Mouse (Mus musculus) limb, embryonic 12.5 days (tissue): ENCODE measurements at regions not wholly inside any gene's neighbourhood (a gene's known extent, or its start where the extent isn't known, plus 50 kb on each side); places are given as distances from the start of the nearest gene placed in this dataset.

Source experiments
- ATAC-seq: fragments of 200-750 bp; cut with Nextera tagmentation; 2 replicates; pipeline ENCODE4 v1.8.0; 2017; ENCODE audit warnings: low read depth, moderate TSS enrichment; ENCODE audit not compliant: insufficient number of reproducible peaks, insufficient read depth, low FRiP score, low TSS enrichment
- H3K27ac ChIP-seq: fragments of 300-500 bp; sonication (generic); 2 replicates; pipeline ENCODE4 v1.5.1; 2016; ENCODE audit warnings: mild to moderate bottlenecking, moderate library complexity
- H3K27me3 ChIP-seq: fragments of 300-500 bp; sonication (generic); 2 replicates; pipeline ENCODE4 v1.6.1; 2016; ENCODE audit warnings: mild to moderate bottlenecking, moderate library complexity
- H3K36me3 ChIP-seq: fragments of 300-500 bp; sonication (generic); 2 replicates; pipeline ENCODE4 v1.6.1; 2016; ENCODE audit warnings: mild to moderate bottlenecking, moderate library complexity
- H3K4me1 ChIP-seq: fragments of 300-500 bp; sonication (generic); replicated peaks from 2 replicates; pipeline ENCODE4 v1.6.1; 2016
- H3K4me2 ChIP-seq: fragments of 300-500 bp; sonication (generic); 2 replicates; pipeline ENCODE4 v1.6.1; 2016; ENCODE audit warnings: mild to moderate bottlenecking, moderate library complexity
- H3K4me3 ChIP-seq: fragments of 300-500 bp; sonication (generic); replicated peaks from 2 replicates; pipeline ENCODE4 v1.5.1; 2016; ENCODE audit warnings: mild to moderate bottlenecking
- H3K9ac ChIP-seq: fragments of 300-500 bp; sonication (generic); replicated peaks from 2 replicates; pipeline ENCODE4 v1.6.1; 2016; ENCODE audit warnings: mild to moderate bottlenecking, moderate library complexity
- H3K9me3 ChIP-seq: fragments of 300-500 bp; sonication (generic); 2 replicates; pipeline ENCODE4 v1.6.1; 2016; ENCODE audit warnings: mild to moderate bottlenecking, moderate library complexity
- WGBS: fragments of 180-500 bp; shearing (Covaris S2); methylation state at CpG from one replicate; pipeline ENCODE4 v1.1.7; 2016; 5-methylcytosine and 5-hydroxymethylcytosine counted together

- H3K36me3 ChIP-seq: no peaks in the 10 kb centered on the region
- no peak overlapping the region for H3K27ac ChIP-seq
- ATAC-seq: peak; percentile 31; the same call in 1 of the 2 replicates
Observed at GRCm38 (mm10) chr1:111699030-111699732, 165.5 kb downstream of the Dsel start.

DNA sequence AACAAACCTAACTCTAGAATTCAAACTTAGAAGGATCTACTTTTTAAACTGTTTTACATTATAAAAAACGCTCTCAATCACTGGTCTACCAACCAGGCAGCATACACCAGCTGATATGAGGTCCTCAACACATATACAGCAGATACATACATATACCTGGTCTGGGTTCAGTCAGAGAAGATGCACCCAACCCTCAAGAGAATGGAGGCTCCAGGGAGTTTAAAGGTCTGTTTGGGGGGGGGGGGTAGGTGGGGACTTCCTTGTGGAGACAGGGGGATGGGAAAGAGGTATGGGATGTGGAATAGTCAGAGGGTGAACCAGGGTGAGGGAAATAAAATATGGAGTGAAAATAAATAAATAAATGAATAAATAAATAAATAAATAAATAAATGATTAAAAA is 203.8 kb downstream of the Dsel start:
- H3K4me1 ChIP-seq: no peaks in the 10 kb centered on the region
- H3K36me3 ChIP-seq: no peaks in the 10 kb centered on the region
- H3K9ac ChIP-seq: no peak overlapping the region
- no peaks in the 10 kb centered on the region for H3K9me3 ChIP-seq
- H3K27me3 ChIP-seq: no peaks in the 10 kb centered on the region
- no peak for ATAC-seq
- no peak overlapping the region for H3K27ac ChIP-seq
- WGBS: 76% methylated on average over 1 of the region's 1 CpGs
- no peak overlapping the region for H3K4me3 ChIP-seq
- no peak overlapping the region for H3K4me2 ChIP-seq

More at GRCm38 (mm10) chr1:111699030-111699732, 165.5 kb downstream of the Dsel start:
- H3K4me3 ChIP-seq: no peak overlapping the region
- H3K27me3 ChIP-seq: no peaks in the 10 kb centered on the region
- no peaks in the 10 kb centered on the region; the same call in 1 of the 2 replicates for H3K9me3 ChIP-seq
- H3K4me1 ChIP-seq: 0 out of 2 replicates have a peak, but pooled peaks cover 7% of the 10 kb centered on the region
- H3K9ac ChIP-seq: no peak overlapping the region
- no peak overlapping the region for H3K4me2 ChIP-seq

DNA sequence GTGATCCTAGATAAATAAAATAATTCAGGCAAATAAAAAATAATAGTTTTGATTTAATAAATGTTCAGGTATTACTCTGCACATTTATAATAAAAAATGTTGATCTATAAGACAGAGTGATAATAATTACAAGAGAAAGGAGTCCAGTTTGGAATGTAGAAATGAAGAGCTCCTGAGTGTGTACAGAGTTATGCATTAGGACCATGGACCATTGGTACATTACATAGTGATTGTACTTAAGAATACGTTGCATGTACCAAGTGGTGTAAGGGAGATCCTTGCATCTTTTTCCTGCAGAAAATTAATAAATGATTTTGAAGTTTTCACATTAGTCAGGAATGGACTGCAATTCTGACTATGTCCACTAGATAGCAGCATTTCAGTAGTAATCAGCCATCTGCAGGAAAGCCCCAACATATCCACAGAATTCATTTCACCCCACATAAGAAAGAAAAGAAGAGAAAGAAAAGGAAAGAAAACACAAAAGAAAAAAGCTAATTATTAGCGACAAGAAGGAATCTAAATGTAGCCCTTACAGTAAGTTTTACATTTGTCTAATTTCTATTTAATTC is 204.5 kb downstream of the Dsel start:
- H3K4me1 ChIP-seq: no peaks in the 10 kb centered on the region
- H3K27ac ChIP-seq: no peak overlapping the region
- no peaks in the 10 kb centered on the region for H3K9me3 ChIP-seq
- no peak overlapping the region for H3K4me3 ChIP-seq
- no peak overlapping the region for H3K4me2 ChIP-seq
- no peaks in the 10 kb centered on the region for H3K36me3 ChIP-seq
- H3K9ac ChIP-seq: no peak overlapping the region
- no peak for ATAC-seq
- H3K27me3 ChIP-seq: no peaks in the 10 kb centered on the region
- 5% methylated on average over 2 of the region's 2 CpGs for WGBS

- H3K9me3 ChIP-seq: no peaks in the 10 kb centered on the region
- no peaks in the 10 kb centered on the region for H3K4me1 ChIP-seq
- H3K4me3 ChIP-seq: no peak overlapping the region
- H3K36me3 ChIP-seq: no peaks in the 10 kb centered on the region
- 72% methylated on average over 3 of the region's 3 CpGs for WGBS
- no peaks in the 10 kb centered on the region for H3K27me3 ChIP-seq
- no peak; the same call in 1 of the 2 replicates for ATAC-seq
- H3K9ac ChIP-seq: no peak overlapping the region
- H3K27ac ChIP-seq: no peak overlapping the region
- no peak overlapping the region for H3K4me2 ChIP-seq
Observed at GRCm38 (mm10) chr1:111633860-111634460, 230.8 kb downstream of the Dsel start.
